1 mouse cellular context compared by ENCODE assay signal in the genomic region with DNA sequence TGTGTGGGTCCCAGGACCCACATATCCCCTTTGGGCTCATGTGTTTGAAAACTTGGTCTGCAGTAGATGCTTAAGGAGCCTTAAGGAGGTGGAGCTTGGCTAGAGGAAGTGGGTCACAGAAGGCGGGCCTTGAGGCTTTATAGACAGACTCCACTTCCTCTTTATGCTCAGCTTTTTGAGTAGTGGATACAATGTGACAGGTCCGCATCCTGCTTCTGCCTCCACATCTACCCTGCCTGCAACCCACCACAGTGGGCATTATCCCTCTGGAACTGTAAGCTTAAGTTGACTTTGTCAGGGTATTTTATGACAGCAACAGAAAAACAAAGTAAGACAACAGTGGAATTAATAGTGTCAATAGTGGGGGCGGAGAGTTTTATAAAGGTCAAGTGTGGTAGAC.
A peak's percentile ranks its signal among the peaks of the same experiment; 100 is the strongest.
TF ChIP-seq lines count a peak whose summit lies in the region.

No protein-coding gene starts in this region.

TF ChIP-seq in MEL, 35 proteins besides CTCF, POLR2A, EP300 and RAD21:
- no peak for TF ChIP-seq BHLHE40 (IDR thresholded peaks at IDR 0.05; ENCODE audit: borderline replicate concordance, low read depth, low read length)
- TF ChIP-seq POLR2AphosphoS2 (IDR thresholded peaks at IDR 0.05; ENCODE audit: low read length), result peak; percentile 98
- TF ChIP-seq TBP (IDR thresholded peaks at IDR 0.05; ENCODE audit: low read depth, low read length), result peak; percentile 99
- TF ChIP-seq MAX (IDR thresholded peaks at IDR 0.05; ENCODE audit: low read length), result peak; percentile 59
- peak; percentile 81 for TF ChIP-seq MXI1 (IDR thresholded peaks at IDR 0.05; ENCODE audit: low read depth, low read length)
- peak; percentile 31; the same call in 1 of the 2 replicates for TF ChIP-seq ETS1 (IDR thresholded peaks at IDR 0.05; ENCODE audit: low read depth, low read length)
- TF ChIP-seq CHD2 (IDR thresholded peaks at IDR 0.05; ENCODE audit: low read length), result no peak
- TF ChIP-seq TCF12 (IDR thresholded peaks at IDR 0.05; ENCODE audit: low read depth, low read length), result peak; percentile 81
- peak; percentile 89; the same call in 1 of the 2 replicates for TF ChIP-seq CHD1 (IDR thresholded peaks at IDR 0.05; ENCODE audit: low read depth, low read length)
- TF ChIP-seq SIN3A (IDR thresholded peaks at IDR 0.05; ENCODE audit: low read length), result peak; percentile 91
- TF ChIP-seq MAFK (IDR thresholded peaks at IDR 0.05; ENCODE audit: borderline replicate concordance, low read depth, low read length), result no peak
- 0 out of 2 replicates have a peak, but pooled peaks have one; percentile 55 for TF ChIP-seq RCOR1 (IDR thresholded peaks at IDR 0.05; ENCODE audit: low read depth, low read length)
- TF ChIP-seq HCFC1 (IDR thresholded peaks at IDR 0.05; ENCODE audit: low read depth, low read length), result peak; percentile 78
- 0 out of 2 replicates have a peak, but pooled peaks have one; percentile 51 for TF ChIP-seq E2F4 (IDR thresholded peaks at IDR 0.05; ENCODE audit: borderline replicate concordance, low read depth, low read length)
- TF ChIP-seq MYC (IDR thresholded peaks at IDR 0.05; ENCODE audit: low read depth, low read length), result peak; percentile 57; the same call in 1 of the 2 replicates
- TF ChIP-seq MEF2A (IDR thresholded peaks at IDR 0.05; ENCODE audit: extremely low read depth, insufficient replicate concordance, low read depth, low read length, poor library complexity, severe bottlenecking), result no peak
- TF ChIP-seq KAT2A (conservative IDR thresholded peaks at IDR 0.05; ENCODE audit: low read depth, low read length), result peak; percentile 51
- no peak for TF ChIP-seq SMC3 (IDR thresholded peaks at IDR 0.05; ENCODE audit: low read depth, low read length)
- TF ChIP-seq ZMIZ1 (IDR thresholded peaks at IDR 0.05; ENCODE audit: low read depth, low read length), result peak; percentile 69
- TF ChIP-seq ELF1 (IDR thresholded peaks at IDR 0.05; ENCODE audit: low read depth, low read length), result peak; percentile 58
- peak; percentile 90 for TF ChIP-seq NELFE (IDR thresholded peaks at IDR 0.05; ENCODE audit: low read depth, low read length)
- TF ChIP-seq USF1 (IDR thresholded peaks at IDR 0.05; ENCODE audit: low read depth, low read length), result peak; percentile 19; the same call in 1 of the 2 replicates
